8 mouse cellular contexts compared by ENCODE assay signal in genomic region chr15:99294813-99295374, GRCm38 (mm10). TPM values are rescaled to one million over a fixed set of nuclear protein-coding genes. Genes with fewer than 3 reads are reported as not detected.
DNase-seq lines count a peak whose midpoint lies in the region; ATAC-seq lines count a peak whose summit lies in the region.

Gene Prpf40b, plus strand, starts transcription at chr15:99295087.

- H3K4me2 ChIP-seq in heart, embryonic 13.5 days, result peak within 1 kb of the TSS; percentile 77
- peak within 1 kb of the TSS; percentile 85 for H3K4me2 ChIP-seq in liver, embryonic 12.5 days
- H3K4me2 ChIP-seq in stomach, embryonic 15.5 days, result peak within 1 kb of the TSS; percentile 68

- no peaks in the 10 kb centered on the region for H3K9me3 ChIP-seq in heart, embryonic 13.5 days
- no peaks in the 10 kb centered on the region for H3K9me3 ChIP-seq in liver, embryonic 12.5 days (replicated peaks)
- H3K9me3 ChIP-seq in stomach, embryonic 15.5 days, result no peaks in the 10 kb centered on the region

- peaks cover 24% of the 10 kb centered on the region for H3K4me1 ChIP-seq in heart, embryonic 13.5 days
- H3K4me1 ChIP-seq in liver, embryonic 12.5 days, result peaks cover 24% of the 10 kb centered on the region
- H3K4me1 ChIP-seq in stomach, embryonic 15.5 days, result peaks cover 13% of the 10 kb centered on the region

- under 1% methylated on average over 55 of the region's 64 CpGs for WGBS in heart, embryonic 13.5 days
- WGBS in liver, embryonic 12.5 days (ENCODE audit: insufficient replicate concordance), result under 1% methylated on average over 60 of the region's 64 CpGs
- under 1% methylated on average over 58 of the region's 64 CpGs for WGBS in stomach, embryonic 15.5 days

- ATAC-seq in erythroid progenitor cell, adult 5-6 weeks (replicated peaks; ENCODE audit: low FRiP score, poor library complexity, severe bottlenecking), result peak; percentile 90
- ATAC-seq in heart, embryonic 13.5 days (ENCODE audit: extremely low read depth, insufficient number of reproducible peaks, low FRiP score, low TSS enrichment), result peak; percentile 98
- ATAC-seq in liver, embryonic 12.5 days, result peak; percentile 94
- peak; percentile 94 for ATAC-seq in stomach, embryonic 15.5 days (ENCODE audit: insufficient read depth, low FRiP score, low read depth)

- peak within 1 kb of the TSS; percentile 87 for H3K27ac ChIP-seq in heart, embryonic 13.5 days (replicated peaks)
- H3K27ac ChIP-seq in liver, embryonic 12.5 days, result peak within 1 kb of the TSS; percentile 72
- H3K27ac ChIP-seq in stomach, embryonic 15.5 days, result peak within 1 kb of the TSS; percentile 89

- peak within 1 kb of the TSS; percentile 83 for H3K9ac ChIP-seq in heart, embryonic 13.5 days
- H3K9ac ChIP-seq in liver, embryonic 12.5 days, result peak within 1 kb of the TSS; percentile 72
- H3K9ac ChIP-seq in stomach, embryonic 15.5 days, result peak within 1 kb of the TSS; percentile 47

- peak; percentile 89 for DNase-seq in CD4-positive helper T cell, adult 2 months (ENCODE audit: low read depth, low spot score)
- DNase-seq in brain, embryonic 18.5 days (ENCODE audit: low read depth, low spot score), result peak; percentile 88
- DNase-seq in kidney, postnatal 10 days, result peak; percentile 96
- peak; percentile 82 to 90 for DNase-seq in natural killer cell, adult 2 months (ENCODE audit: low spot score in 2 of 2)

- H3K27me3 ChIP-seq in heart, embryonic 13.5 days (replicated peaks), result no peaks in the 10 kb centered on the region
- peaks cover 19% of the 10 kb centered on the region; the same call in 1 of the 2 replicates for H3K27me3 ChIP-seq in liver, embryonic 12.5 days (replicated peaks)
- no peaks in the 10 kb centered on the region for H3K27me3 ChIP-seq in stomach, embryonic 15.5 days (replicated peaks)

- H3K4me3 ChIP-seq in heart, embryonic 13.5 days, result peak within 1 kb of the TSS; percentile 67
- H3K4me3 ChIP-seq in liver, embryonic 12.5 days, result peak within 1 kb of the TSS; percentile 72
- H3K4me3 ChIP-seq in stomach, embryonic 15.5 days (replicated peaks), result peak within 1 kb of the TSS; percentile 59

- peaks cover 4% of the 10 kb centered on the region; the same call in 1 of the 2 replicates for H3K36me3 ChIP-seq in heart, embryonic 13.5 days
- H3K36me3 ChIP-seq in liver, embryonic 12.5 days, result no peaks in the 10 kb centered on the region
- no peaks in the 10 kb centered on the region for H3K36me3 ChIP-seq in stomach, embryonic 15.5 days

RNA-seq across cellular contexts. Expression of gene Prpf40b, which starts in this region (rescaled TPM):
- total RNA-seq in erythroid progenitor cell, adult 5-6 weeks (2015; ENCODE audit: low replicate concordance), result 4.0 TPM in 1 of 2 replicates, not detected in the other
- total RNA-seq in erythroid progenitor cell, adult 5-6 weeks (2017; ENCODE audit: low replicate concordance), result 1.0 TPM in 1 of 2 replicates, not detected in the other
- 37.4 and 41.5 TPM in 2 replicates for polyA plus RNA-seq in heart, embryonic 13.5 days (2015; fragmentation: Nextera tagmentation; extraction: Ambion mirVana)
- 13.8 and 15.5 TPM in 2 replicates for polyA plus RNA-seq in liver, embryonic 12.5 days (2016; fragmentation: Nextera tagmentation; extraction: Ambion mirVana)
- 42.8 and 46.3 TPM in 2 replicates for polyA plus RNA-seq in stomach, embryonic 15.5 days (2015; fragmentation: Nextera tagmentation; extraction: Ambion mirVana)

Comparison
In these comparisons a context has a peak if more than half of its experiments do, and no peak if none do; other contexts are left out.
1. Peak in every context shown above with its lines: DNase-seq, ATAC-seq, H3K4me3 ChIP-seq and H3K27ac ChIP-seq.